8 mouse cellular contexts compared by ENCODE assay signal in the genomic region with DNA sequence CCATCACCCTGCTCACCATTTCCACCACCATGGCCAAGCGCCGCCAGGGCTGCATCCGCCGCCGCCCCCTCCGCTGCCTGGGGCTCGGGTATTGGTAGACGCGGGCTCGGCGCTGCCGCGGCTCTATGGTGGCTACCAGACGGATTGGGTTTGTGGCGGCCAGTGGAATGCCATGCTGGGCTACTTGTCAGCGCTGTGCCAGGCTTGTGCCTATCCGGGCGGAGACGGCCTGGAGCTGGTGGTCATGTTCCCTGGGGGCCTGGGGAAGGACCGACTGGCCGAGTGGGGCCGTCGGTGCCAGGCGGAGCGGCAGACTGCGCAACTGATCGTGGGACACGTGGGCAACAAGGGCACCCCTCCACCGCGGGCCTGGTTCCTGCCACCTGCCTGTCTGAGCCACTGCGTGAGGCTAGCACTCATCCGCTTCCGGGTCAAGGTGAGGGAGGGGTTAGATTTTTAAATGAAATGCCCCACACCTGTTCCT. TPM values are rescaled to one million over a fixed set of nuclear protein-coding genes. Genes with fewer than 3 reads are reported as not detected.
DNase-seq lines count a peak whose midpoint lies in the region; ATAC-seq lines count a peak whose summit lies in the region.

No protein-coding gene starts in this region.

- no peaks in the 10 kb centered on the region for H3K9me3 ChIP-seq in limb, embryonic 12.5 days
- no peaks in the 10 kb centered on the region for H3K9me3 ChIP-seq in midbrain, embryonic 12.5 days

- peak overlapping the region; percentile 75 for H3K4me2 ChIP-seq in limb, embryonic 12.5 days
- peak overlapping the region; percentile 60 for H3K4me2 ChIP-seq in midbrain, embryonic 12.5 days (replicated peaks)

- ATAC-seq in granulocyte monocyte progenitor cell, adult 5-6 weeks (replicated peaks; ENCODE audit: poor library complexity, severe bottlenecking), result peak; percentile 77
- ATAC-seq in limb, embryonic 12.5 days (ENCODE audit: insufficient number of reproducible peaks, insufficient read depth, low FRiP score, low TSS enrichment, low read depth), result peak; percentile 41
- ATAC-seq in midbrain, embryonic 12.5 days (ENCODE audit: low FRiP score, low read depth), result peak; percentile 69

- H3K4me3 ChIP-seq in limb, embryonic 12.5 days (replicated peaks), result peak overlapping the region; percentile 61
- H3K4me3 ChIP-seq in midbrain, embryonic 12.5 days, result peak overlapping the region; percentile 68

- H3K27me3 ChIP-seq in limb, embryonic 12.5 days, result peaks cover 32% of the 10 kb centered on the region
- H3K27me3 ChIP-seq in midbrain, embryonic 12.5 days, result peaks cover 30% of the 10 kb centered on the region

- no peaks in the 10 kb centered on the region for H3K36me3 ChIP-seq in limb, embryonic 12.5 days
- H3K36me3 ChIP-seq in midbrain, embryonic 12.5 days, result no peaks in the 10 kb centered on the region

- WGBS in limb, embryonic 12.5 days, result 20% methylated on average over 29 of the region's 33 CpGs
- WGBS in midbrain, embryonic 12.5 days, result 21% methylated on average over 33 of the region's 33 CpGs

- peak overlapping the region; percentile 67 for H3K9ac ChIP-seq in limb, embryonic 12.5 days (replicated peaks)
- peak overlapping the region; percentile 65 for H3K9ac ChIP-seq in midbrain, embryonic 12.5 days (replicated peaks)

- peak overlapping the region; percentile 81 for H3K27ac ChIP-seq in limb, embryonic 12.5 days
- peak overlapping the region; percentile 79 for H3K27ac ChIP-seq in midbrain, embryonic 12.5 days (replicated peaks)

- peaks cover 11% of the 10 kb centered on the region for H3K4me1 ChIP-seq in limb, embryonic 12.5 days (replicated peaks)
- peaks cover 11% of the 10 kb centered on the region for H3K4me1 ChIP-seq in midbrain, embryonic 12.5 days

- peak; percentile 29 for DNase-seq in 3T3-L1 (ENCODE audit: low read depth, low spot score)
- peak; percentile 29 to 37 for DNase-seq in adrenal gland, adult 18-20 months (ENCODE audit: low spot score in 2 of 2)
- DNase-seq in embryo, embryonic 11 days, result peak; percentile 13
- DNase-seq in kidney, adult 11 months, result peak; percentile 58
- peak; percentile 30 for DNase-seq in spleen, adult 12 weeks (ENCODE audit: low spot score)

RNA-seq across cellular contexts. Expression of a gene that starts 0.6 kb away (rescaled TPM):
- 10 to 100 TPM; 16.2 to 17.3 TPM for total RNA-seq in adrenal gland, adult 18-20 months (2021)
- total RNA-seq in granulocyte monocyte progenitor cell, adult 5-6 weeks (2014; fragmentation: Nextera tagmentation), result 5.9 and 6.4 TPM in 2 replicates
- total RNA-seq in granulocyte monocyte progenitor cell, adult 5-6 weeks (2017), result 4.4 and 5.4 TPM in 2 replicates
- polyA plus RNA-seq in limb, embryonic 12.5 days (2016; fragmentation: Nextera tagmentation; extraction: Ambion mirVana), result 2.9 and 3.7 TPM in 2 replicates
- polyA plus RNA-seq in midbrain, embryonic 12.5 days (2016; fragmentation: Nextera tagmentation; extraction: Ambion mirVana), result 4.6 and 5.5 TPM in 2 replicates

Comparison
In these comparisons a context has a peak if more than half of its experiments do, and no peak if none do; other contexts are left out.
1. Peak in every context shown above with its lines: DNase-seq, ATAC-seq, H3K4me3 ChIP-seq and H3K27ac ChIP-seq.